Mouse (Mus musculus): ENCODE results near the gene Mon1b. TPM values are rescaled to one million over a fixed set of nuclear protein-coding genes. Genes with fewer than 3 reads are reported as not detected.
A peak's percentile ranks its signal among the peaks of the same experiment; 100 is the strongest.

Mon1b gene
- polyA plus RNA-seq, 1 experiment from 2014 or later, result 14.3 TPM

DNA sequence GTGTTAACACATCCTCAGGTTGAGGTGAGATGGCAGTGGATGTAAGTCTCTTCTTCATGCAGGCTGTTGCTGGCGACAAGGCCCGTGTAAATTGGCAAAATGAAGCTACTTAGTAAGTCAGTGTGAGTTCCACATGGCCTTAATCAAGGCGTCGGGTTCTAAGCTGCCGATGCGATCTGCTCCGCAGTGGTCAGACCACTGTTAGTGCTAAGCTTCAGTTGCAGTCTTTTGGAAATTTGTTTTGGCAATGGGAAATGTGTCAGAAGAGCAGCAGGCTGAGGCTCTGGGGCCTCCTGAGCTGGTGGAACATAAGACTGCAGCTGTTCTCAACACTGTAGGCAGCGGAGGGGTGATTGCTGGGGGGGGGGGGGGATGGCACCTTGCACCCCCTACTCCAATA, 30.6 kb downstream of the Mon1b start:
- no peak for ATAC-seq (replicated peaks; ENCODE audit: low FRiP score)
- H3K9ac ChIP-seq (ENCODE audit: low read length), result no peak overlapping the region
- peak overlapping the region; percentile 63; the same call in 1 of the 2 replicates for H3K27ac ChIP-seq (ENCODE audit: low read depth, low read length)
- no peak for DNase-seq (ENCODE audit: low spot score)
- H3K9me3 ChIP-seq (ENCODE audit: control insufficient read depth, low read length), result no peaks in the 10 kb centered on the region
- no peak overlapping the region for H3K4me2 ChIP-seq (ENCODE audit: low read depth, low read length, severe bottlenecking)
- H3K36me3 ChIP-seq (ENCODE audit: control insufficient read depth, insufficient read depth, low read length), result no peaks in the 10 kb centered on the region
- H3K4me1 ChIP-seq (replicated peaks; ENCODE audit: control insufficient read depth, insufficient read depth, low read length), result no peaks in the 10 kb centered on the region; the same call in 1 of the 2 replicates
- 69% methylated on average over 8 of the region's 8 CpGs for WGBS
- no peaks in the 10 kb centered on the region for H3K27me3 ChIP-seq (ENCODE audit: control insufficient read depth, insufficient read depth, low read length)
- no peak overlapping the region for H3K4me3 ChIP-seq (ENCODE audit: low read depth, low read length)

DNA sequence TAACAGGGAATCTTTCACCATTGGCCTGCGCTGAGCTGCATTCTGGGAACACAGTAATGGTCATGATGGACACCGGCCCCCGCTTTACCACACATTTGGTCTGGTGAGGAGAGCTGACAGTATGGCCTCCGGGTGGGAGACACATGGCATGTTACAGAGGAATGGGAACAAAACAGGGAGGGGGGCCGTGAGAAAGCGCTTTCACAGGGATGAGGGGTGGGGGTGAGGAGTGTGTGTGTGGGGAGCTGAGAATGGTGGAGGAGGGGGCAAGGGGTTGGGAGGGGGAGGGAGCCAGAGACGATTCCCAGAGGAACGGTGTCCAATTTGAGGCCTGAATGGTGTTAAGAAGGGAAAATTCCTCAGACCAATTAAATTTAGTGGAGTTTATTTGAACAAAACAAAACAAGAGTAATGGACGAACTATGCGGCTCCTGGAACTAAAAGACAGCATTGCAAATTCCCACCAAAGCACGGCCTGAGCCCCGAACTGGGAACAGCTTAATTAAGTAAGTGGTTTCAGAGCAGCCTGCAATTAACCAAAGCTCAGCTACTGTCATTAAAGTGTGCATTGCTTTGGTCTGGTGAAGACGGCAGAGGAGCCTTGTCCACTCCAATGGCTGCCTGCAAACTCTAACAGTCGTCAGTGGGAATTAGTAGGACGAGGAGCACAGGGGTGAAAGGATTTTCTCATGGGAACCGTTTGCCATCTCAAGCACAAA, 31.5 kb downstream of the Mon1b start:
- Histone ChIP-seq H3K9ac (ENCODE audit: low read length) (no peak overlapping the region), H3K4me3 (ENCODE audit: low read depth, low read length) (no peak overlapping the region), H3K9me3 (ENCODE audit: control insufficient read depth, low read length) (no peaks in the 10 kb centered on the region), H3K36me3 (ENCODE audit: control insufficient read depth, insufficient read depth, low read length) (no peaks in the 10 kb centered on the region), H3K4me1 (replicated peaks; ENCODE audit: control insufficient read depth, insufficient read depth, low read length) (no peaks in the 10 kb centered on the region; the same call in 1 of the 2 replicates), H3K27me3 (ENCODE audit: control insufficient read depth, insufficient read depth, low read length) (no peaks in the 10 kb centered on the region), H3K4me2 (ENCODE audit: low read depth, low read length, severe bottlenecking) (no peak overlapping the region), H3K27ac (ENCODE audit: low read depth, low read length) (peak overlapping the region; percentile 63)
- DNase-seq (ENCODE audit: low spot score) (peak; percentile 74), ATAC-seq (replicated peaks; ENCODE audit: low FRiP score) (peak; percentile 73)
- WGBS, result 31% methylated on average over 16 of the region's 16 CpGs

- no peak overlapping the region for H3K9ac ChIP-seq (ENCODE audit: low read length)
- no peaks in the 10 kb centered on the region for H3K36me3 ChIP-seq (ENCODE audit: control insufficient read depth, insufficient read depth, low read length)
- no peak overlapping the region for H3K4me3 ChIP-seq (ENCODE audit: low read depth, low read length)
- ATAC-seq (replicated peaks; ENCODE audit: low FRiP score) (no peak), DNase-seq (ENCODE audit: low spot score) (no peak)
- no peak overlapping the region for H3K4me2 ChIP-seq (ENCODE audit: low read depth, low read length, severe bottlenecking)
- H3K4me1 ChIP-seq (replicated peaks; ENCODE audit: control insufficient read depth, insufficient read depth, low read length), result no peaks in the 10 kb centered on the region; the same call in 1 of the 2 replicates
- H3K9me3 ChIP-seq (ENCODE audit: control insufficient read depth, low read length), result no peaks in the 10 kb centered on the region
- H3K27ac ChIP-seq (ENCODE audit: low read depth, low read length), result no peak overlapping the region
- no peaks in the 10 kb centered on the region for H3K27me3 ChIP-seq (ENCODE audit: control insufficient read depth, insufficient read depth, low read length)
- WGBS, result 91% methylated on average over 10 of the region's 10 CpGs
Observed at GRCm38 (mm10) chr8:113669924-113670323, 34.5 kb downstream of the Mon1b start.

GRCm38 (mm10) chr8:113672599-113673255, 37.3 kb downstream of the Mon1b start:
- ATAC-seq (replicated peaks; ENCODE audit: low FRiP score) (no peak; the same call in 1 of the 2 replicates), DNase-seq (ENCODE audit: low spot score) (no peak)
- Histone ChIP-seq H3K4me3 (ENCODE audit: low read depth, low read length) (no peak overlapping the region), H3K27ac (ENCODE audit: low read depth, low read length) (no peak overlapping the region), H3K4me2 (ENCODE audit: low read depth, low read length, severe bottlenecking) (no peak overlapping the region), H3K9ac (ENCODE audit: low read length) (no peak overlapping the region), H3K36me3 (ENCODE audit: control insufficient read depth, insufficient read depth, low read length) (no peaks in the 10 kb centered on the region), H3K9me3 (ENCODE audit: control insufficient read depth, low read length) (no peaks in the 10 kb centered on the region), H3K4me1 (replicated peaks; ENCODE audit: control insufficient read depth, insufficient read depth, low read length) (no peaks in the 10 kb centered on the region), H3K27me3 (ENCODE audit: control insufficient read depth, insufficient read depth, low read length) (no peaks in the 10 kb centered on the region)
- 75% methylated on average over 11 of the region's 11 CpGs for WGBS

DNA sequence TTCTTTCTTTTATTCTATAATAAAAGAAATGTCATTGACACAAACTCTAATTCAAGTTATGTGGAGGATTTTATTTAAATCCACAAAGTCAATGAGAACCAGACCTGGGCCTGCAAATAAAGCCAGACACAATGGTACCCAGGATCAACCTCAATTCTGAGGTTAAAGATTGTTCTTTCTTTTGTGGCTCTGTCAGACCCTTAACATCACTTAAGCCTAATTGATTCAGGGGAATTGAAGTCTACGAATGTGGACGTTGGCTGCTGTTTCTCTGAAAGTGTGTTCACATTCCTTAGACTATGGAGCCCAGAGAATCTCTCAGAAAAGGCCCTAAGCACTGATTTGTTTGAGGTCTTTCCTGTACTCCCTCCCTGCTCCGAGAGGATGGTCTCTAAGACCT, 37.9 kb downstream of the Mon1b start:
- no peak overlapping the region for H3K4me3 ChIP-seq (ENCODE audit: low read depth, low read length)
- no peaks in the 10 kb centered on the region for H3K9me3 ChIP-seq (ENCODE audit: control insufficient read depth, low read length)
- no peak for DNase-seq (ENCODE audit: low spot score)
- no peaks in the 10 kb centered on the region for H3K4me1 ChIP-seq (replicated peaks; ENCODE audit: control insufficient read depth, insufficient read depth, low read length)
- no peak overlapping the region for H3K4me2 ChIP-seq (ENCODE audit: low read depth, low read length, severe bottlenecking)
- H3K27me3 ChIP-seq (ENCODE audit: control insufficient read depth, insufficient read depth, low read length), result no peaks in the 10 kb centered on the region
- WGBS, result 31% methylated on average over 3 of the region's 3 CpGs
- H3K27ac ChIP-seq (ENCODE audit: low read depth, low read length), result no peak overlapping the region
- no peak for ATAC-seq (replicated peaks; ENCODE audit: low FRiP score)
- H3K36me3 ChIP-seq (ENCODE audit: control insufficient read depth, insufficient read depth, low read length), result no peaks in the 10 kb centered on the region
- H3K9ac ChIP-seq (ENCODE audit: low read length), result no peak overlapping the region

GRCm38 (mm10) chr8:113674611-113675010, 39.2 kb downstream of the Mon1b start:
- H3K27ac ChIP-seq (ENCODE audit: low read depth, low read length), result no peak overlapping the region
- no peaks in the 10 kb centered on the region for H3K27me3 ChIP-seq (ENCODE audit: control insufficient read depth, insufficient read depth, low read length)
- no peak overlapping the region for H3K4me2 ChIP-seq (ENCODE audit: low read depth, low read length, severe bottlenecking)
- ATAC-seq (replicated peaks; ENCODE audit: low FRiP score), result no peak
- WGBS, result 87% methylated on average over 3 of the region's 3 CpGs
- H3K36me3 ChIP-seq (ENCODE audit: control insufficient read depth, insufficient read depth, low read length), result no peaks in the 10 kb centered on the region
- H3K9me3 ChIP-seq (ENCODE audit: control insufficient read depth, low read length), result no peaks in the 10 kb centered on the region
- H3K9ac ChIP-seq (ENCODE audit: low read length), result no peak overlapping the region
- no peak overlapping the region for H3K4me3 ChIP-seq (ENCODE audit: low read depth, low read length)
- no peak for DNase-seq (ENCODE audit: low spot score)
- no peaks in the 10 kb centered on the region for H3K4me1 ChIP-seq (replicated peaks; ENCODE audit: control insufficient read depth, insufficient read depth, low read length)

DNA sequence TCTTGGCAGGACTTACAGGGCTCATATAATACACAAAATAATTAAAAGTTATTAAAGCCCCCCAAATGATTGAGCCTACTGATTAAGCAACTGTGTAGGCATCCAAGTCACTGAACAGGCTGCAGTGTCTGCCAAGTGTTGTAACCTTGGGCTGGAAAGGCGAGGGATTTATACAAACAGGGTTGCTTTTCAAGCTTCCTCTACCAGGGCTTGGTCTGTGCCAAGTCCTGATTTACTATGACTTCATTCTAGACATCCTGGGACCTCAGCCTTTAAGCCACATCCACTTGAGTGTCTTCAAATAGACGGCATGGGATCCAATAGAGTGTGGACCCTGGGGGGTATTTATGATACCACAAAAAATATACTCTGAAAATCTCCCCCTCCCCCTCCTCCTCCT, 39.9 kb downstream of the Mon1b start:
- DNase-seq (ENCODE audit: low spot score), result no peak
- no peak overlapping the region for H3K4me3 ChIP-seq (ENCODE audit: low read depth, low read length)
- H3K9me3 ChIP-seq (ENCODE audit: control insufficient read depth, low read length), result no peaks in the 10 kb centered on the region
- no peaks in the 10 kb centered on the region for H3K4me1 ChIP-seq (replicated peaks; ENCODE audit: control insufficient read depth, insufficient read depth, low read length)
- no peak overlapping the region for H3K27ac ChIP-seq (ENCODE audit: low read depth, low read length)
- H3K27me3 ChIP-seq (ENCODE audit: control insufficient read depth, insufficient read depth, low read length), result no peaks in the 10 kb centered on the region
- H3K36me3 ChIP-seq (ENCODE audit: control insufficient read depth, insufficient read depth, low read length), result no peaks in the 10 kb centered on the region
- 84% methylated on average over 2 of the region's 2 CpGs for whole genome bisulfite sequencing
- no peak overlapping the region for H3K9ac ChIP-seq (ENCODE audit: low read length)
- ATAC-seq (replicated peaks; ENCODE audit: low FRiP score), result no peak
- no peak overlapping the region for H3K4me2 ChIP-seq (ENCODE audit: low read depth, low read length, severe bottlenecking)

DNA sequence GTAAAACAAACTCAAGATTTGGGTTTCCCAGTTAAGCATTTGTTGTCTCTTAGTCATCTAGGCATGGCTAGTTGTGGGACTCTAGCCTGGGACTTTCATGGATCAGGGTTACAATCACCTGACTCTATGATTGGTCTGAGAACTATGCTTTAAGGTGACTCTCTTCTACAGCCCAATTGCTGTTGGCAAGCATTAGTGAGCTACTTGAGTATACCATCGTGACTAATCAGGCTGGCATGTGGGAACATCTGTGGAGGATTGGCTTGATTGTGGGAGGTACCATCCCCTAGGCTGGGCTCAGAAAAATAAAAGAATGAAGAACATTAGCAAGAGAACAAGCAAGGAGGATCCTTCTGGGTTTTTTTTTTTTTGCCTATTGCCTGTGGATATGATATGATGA, 41.4 kb downstream of the Mon1b start:
- Histone ChIP-seq H3K36me3 (ENCODE audit: control insufficient read depth, insufficient read depth, low read length) (no peaks in the 10 kb centered on the region), H3K9ac (ENCODE audit: low read length) (no peak overlapping the region), H3K9me3 (ENCODE audit: control insufficient read depth, low read length) (no peaks in the 10 kb centered on the region), H3K27ac (ENCODE audit: low read depth, low read length) (no peak overlapping the region), H3K27me3 (ENCODE audit: control insufficient read depth, insufficient read depth, low read length) (no peaks in the 10 kb centered on the region), H3K4me1 (replicated peaks; ENCODE audit: control insufficient read depth, insufficient read depth, low read length) (no peaks in the 10 kb centered on the region), H3K4me3 (ENCODE audit: low read depth, low read length) (no peak overlapping the region), H3K4me2 (ENCODE audit: low read depth, low read length, severe bottlenecking) (no peak overlapping the region)
- 100% methylated on average over 1 of the region's 1 CpGs for WGBS
- ATAC-seq (replicated peaks; ENCODE audit: low FRiP score) (no peak), DNase-seq (ENCODE audit: low spot score) (no peak)

DNA sequence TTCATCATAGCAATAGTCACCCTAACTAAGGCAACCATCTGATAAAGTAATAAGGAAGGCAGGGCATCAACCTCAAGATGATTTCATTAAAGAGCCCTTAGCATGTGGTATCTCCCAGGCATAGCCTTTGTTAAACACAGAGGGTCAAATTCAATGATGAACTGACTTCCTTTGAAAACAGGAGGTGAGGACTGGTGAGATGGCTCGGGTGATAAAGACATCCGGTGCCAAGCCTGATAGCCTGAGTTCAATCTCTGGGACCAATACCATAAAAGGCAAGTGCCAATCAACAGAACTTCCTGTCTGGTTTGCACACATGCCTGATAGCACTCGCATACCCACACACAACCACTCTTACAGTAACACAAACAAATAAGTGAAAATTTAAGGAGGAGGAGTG, 44.0 kb downstream of the Mon1b start:
- Histone ChIP-seq H3K36me3 (ENCODE audit: control insufficient read depth, insufficient read depth, low read length) (no peaks in the 10 kb centered on the region), H3K9me3 (ENCODE audit: control insufficient read depth, low read length) (no peaks in the 10 kb centered on the region), H3K4me3 (ENCODE audit: low read depth, low read length) (no peak overlapping the region), H3K4me1 (replicated peaks; ENCODE audit: control insufficient read depth, insufficient read depth, low read length) (no peaks in the 10 kb centered on the region), H3K27ac (ENCODE audit: low read depth, low read length) (no peak overlapping the region), H3K4me2 (ENCODE audit: low read depth, low read length, severe bottlenecking) (no peak overlapping the region), H3K9ac (ENCODE audit: low read length) (no peak overlapping the region), H3K27me3 (ENCODE audit: control insufficient read depth, insufficient read depth, low read length) (no peaks in the 10 kb centered on the region)
- 74% methylated on average over 3 of the region's 3 CpGs for WGBS
- DNase-seq (ENCODE audit: low spot score) (no peak), ATAC-seq (replicated peaks; ENCODE audit: low FRiP score) (no peak)
